Mouse (Mus musculus): ENCODE results near the gene Rnase1.

DNA sequence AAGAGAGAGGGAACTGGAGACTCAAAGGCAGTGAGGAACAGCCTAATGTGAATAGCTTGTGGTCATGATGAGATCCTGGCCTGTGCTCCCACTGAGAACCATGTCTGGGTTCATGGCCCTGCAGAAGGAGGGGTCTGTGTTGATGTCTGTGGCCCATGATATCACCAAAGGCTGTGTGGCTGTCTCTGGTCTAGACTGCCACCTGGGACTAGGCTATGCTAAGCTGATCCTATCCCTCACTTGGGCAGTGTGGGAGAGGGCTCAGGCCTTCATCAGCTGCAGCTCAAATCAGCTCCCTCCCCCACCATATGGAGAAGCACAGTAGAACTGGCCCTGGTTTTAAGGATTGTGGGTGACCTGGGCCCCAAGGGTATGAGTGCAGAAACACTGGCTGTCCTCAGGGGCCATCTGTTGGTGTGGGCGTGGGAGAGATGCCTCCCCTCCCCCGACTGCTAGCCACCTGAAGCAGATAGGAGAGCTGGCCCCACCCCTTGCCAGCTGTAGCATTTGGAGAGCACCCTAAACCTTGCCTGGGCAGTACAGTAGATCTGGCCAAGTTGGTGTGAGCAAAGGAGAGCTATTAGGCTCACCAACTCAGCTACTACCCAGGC lies 18.8 kb downstream of the Rnase1 start:
- no peak for TF ChIP-seq CTCF (IDR thresholded peaks at IDR 0.05; ENCODE audit: extremely low read depth, insufficient read length, insufficient replicate concordance, low read depth, low read length)
- TF ChIP-seq POLR2A (IDR thresholded peaks at IDR 0.05; ENCODE audit: low read depth, low read length), result no peak

All from small intestine, adult 2 months (tissue).